Mouse (Mus musculus) lung, postnatal 0 days (tissue): ENCODE data around the gene Gm20388. TPM values are rescaled to one million over a fixed set of nuclear protein-coding genes. Genes with fewer than 3 reads are reported as not detected.

Experiments used
- ATAC-seq: fragments of 200-750 bp; cut with Nextera tagmentation; 2 replicates; pipeline ENCODE4 v1.8.0; 2017; ENCODE audit warnings: moderate library complexity
- DNase-seq: peaks from one replicate; pipeline ENCODE4 v3.0.0-alpha.2; 2016; ENCODE audit warnings: low spot score
- H3K27ac ChIP-seq: fragments of 300-500 bp; sonication (generic); 2 replicates; pipeline ENCODE4 v1.5.1; 2014; ENCODE audit warnings: antibody characterized with exemption, mild to moderate bottlenecking, low read length, mixed read lengths
- H3K27me3 ChIP-seq: fragments of 300-500 bp; sonication (generic); replicated peaks from 2 replicates; pipeline ENCODE4 v1.6.1; 2014; ENCODE audit warnings: low read length, mixed read lengths; ENCODE audit not compliant: insufficient read depth
- H3K36me3 ChIP-seq: fragments of 300-500 bp; sonication (generic); 2 replicates; pipeline ENCODE4 v1.6.1; 2014; ENCODE audit warnings: low read length, mixed read lengths; ENCODE audit not compliant: insufficient read depth
- H3K4me1 ChIP-seq: fragments of 300-500 bp; sonication (generic); 2 replicates; pipeline ENCODE4 v1.6.1; 2014; ENCODE audit warnings: antibody characterized with exemption, low read depth, low read length, mixed read lengths; ENCODE audit not compliant: insufficient read depth
- H3K4me2 ChIP-seq: fragments of 300-500 bp; sonication (generic); replicated peaks from 2 replicates; pipeline ENCODE4 v1.6.1; 2014; ENCODE audit warnings: low read depth, mild to moderate bottlenecking, low read length, moderate library complexity, mixed read lengths
- H3K4me3 ChIP-seq: fragments of 300-500 bp; sonication (generic); 2 replicates; pipeline ENCODE4 v1.5.1; 2014; ENCODE audit warnings: low read depth, low read length
- H3K9ac ChIP-seq: fragments of 300-500 bp; sonication (generic); replicated peaks from 2 replicates; pipeline ENCODE4 v1.6.1; 2014; ENCODE audit warnings: low read depth, mild to moderate bottlenecking
- H3K9me3 ChIP-seq: fragments of 300-500 bp; sonication (generic); 2 replicates; pipeline ENCODE4 v1.6.1; 2016; ENCODE audit warnings: low read length, mixed read lengths
- CTCF ChIP-seq: IDR thresholded peaks from 2 replicates; pipeline ENCODE4 v1.5.1; 2016; ENCODE audit warnings: antibody characterized with exemption, mild to moderate bottlenecking
- EP300 ChIP-seq: IDR thresholded peaks from 2 replicates; pipeline ENCODE4 v1.6.1; 2016; ENCODE audit warnings: antibody characterized with exemption, mild to moderate bottlenecking, control low read depth
- WGBS: fragments of 180-500 bp; shearing (Covaris S2); extraction: QIAGEN DNeasy Blood & Tissue Kit; methylation state at CpG from one replicate; pipeline ENCODE4 v1.1.7; 2014; 5-methylcytosine and 5-hydroxymethylcytosine counted together
- polyA plus RNA-seq: library from polyadenylated mRNA; unstranded; fragments of >200 nt; fragmentation: Nextera tagmentation; extraction: Ambion mirVana; gene quantifications from 2 replicates; pipeline ENCODE4 v1.2.1, GENCODE M21; 2015

Gene Gm20388
- polyA plus RNA-seq, 1 experiment from 2014 or later, result not detected

GRCm38 (mm10) chr8:122273152-122273551, 2362.5 kb downstream of the Gm20388 start:
- no peak overlapping the region for H3K9ac ChIP-seq
- no peaks in the 10 kb centered on the region for H3K9me3 ChIP-seq
- no peak overlapping the region for H3K27ac ChIP-seq
- WGBS, result 2% methylated on average over 5 of the region's 5 CpGs
- H3K27me3 ChIP-seq, result 0 out of 2 replicates have a peak, but pooled peaks cover 2% of the 10 kb centered on the region
- no peaks in the 10 kb centered on the region for H3K36me3 ChIP-seq
- TF ChIP-seq EP300 (no peak), CTCF (peak; percentile 99)
- peak; percentile 76 for ATAC-seq
- no peaks in the 10 kb centered on the region for H3K4me1 ChIP-seq
- H3K4me3 ChIP-seq, result no peak overlapping the region
- DNase-seq, result peak; percentile 78
- no peak overlapping the region for H3K4me2 ChIP-seq

- Histone ChIP-seq H3K4me2 (no peak overlapping the region), H3K27me3 (0 out of 2 replicates have a peak, but pooled peaks cover 2% of the 10 kb centered on the region), H3K27ac (no peak overlapping the region), H3K4me1 (no peaks in the 10 kb centered on the region), H3K36me3 (no peaks in the 10 kb centered on the region), H3K9ac (no peak overlapping the region), H3K9me3 (no peaks in the 10 kb centered on the region), H3K4me3 (no peak overlapping the region)
- ATAC-seq (no peak), DNase-seq (no peak)
- 48% methylated on average over 7 of the region's 7 CpGs for WGBS
- no peak for TF ChIP-seq CTCF
- no peak for TF ChIP-seq EP300
These were observed 2363.2 kb downstream of the Gm20388 start for GRCm38 (mm10) chr8:122273826-122274225.

GRCm38 (mm10) chr8:122274651-122275391, 2364.2 kb downstream of the Gm20388 start:
- no peak overlapping the region for H3K9ac ChIP-seq
- no peaks in the 10 kb centered on the region for H3K9me3 ChIP-seq
- no peak overlapping the region for H3K4me3 ChIP-seq
- no peaks in the 10 kb centered on the region for H3K36me3 ChIP-seq
- no peak for TF ChIP-seq EP300
- no peak for TF ChIP-seq CTCF
- no peaks in the 10 kb centered on the region for H3K4me1 ChIP-seq
- H3K4me2 ChIP-seq, result no peak overlapping the region
- no peak for ATAC-seq
- H3K27ac ChIP-seq, result no peak overlapping the region
- DNase-seq, result no peak
- 66% methylated on average over 11 of the region's 11 CpGs for WGBS
- H3K27me3 ChIP-seq, result no peaks in the 10 kb centered on the region

- H3K4me2 ChIP-seq, result no peak overlapping the region
- no peaks in the 10 kb centered on the region for H3K36me3 ChIP-seq
- no peak for TF ChIP-seq CTCF
- TF ChIP-seq EP300, result no peak
- H3K27me3 ChIP-seq, result no peaks in the 10 kb centered on the region
- no peak overlapping the region for H3K9ac ChIP-seq
- ATAC-seq (no peak), DNase-seq (no peak)
- no peak overlapping the region for H3K27ac ChIP-seq
- H3K4me3 ChIP-seq, result no peak overlapping the region
- H3K9me3 ChIP-seq, result no peaks in the 10 kb centered on the region
- peaks cover 6% of the 10 kb centered on the region; the same call in 1 of the 2 replicates for H3K4me1 ChIP-seq
- WGBS, result 92% methylated on average over 5 of the region's 5 CpGs
These were observed 2365.7 kb downstream of the Gm20388 start for GRCm38 (mm10) chr8:122276308-122276707.

- TF ChIP-seq CTCF (peak; percentile 41), EP300 (no peak)
- Histone ChIP-seq H3K4me2 (no peak overlapping the region), H3K4me1 (peaks cover 6% of the 10 kb centered on the region; the same call in 1 of the 2 replicates), H3K27me3 (no peaks in the 10 kb centered on the region), H3K36me3 (no peaks in the 10 kb centered on the region), H3K9ac (no peak overlapping the region), H3K4me3 (no peak overlapping the region), H3K27ac (no peak overlapping the region), H3K9me3 (no peaks in the 10 kb centered on the region)
- WGBS, result 67% methylated on average over 18 of the region's 18 CpGs
- no peak for DNase-seq
- ATAC-seq, result no peak
These were observed 2366.8 kb downstream of the Gm20388 start for GRCm38 (mm10) chr8:122277204-122277995.

- no peak for DNase-seq
- Histone ChIP-seq H3K9ac (no peak overlapping the region), H3K4me1 (peaks cover 12% of the 10 kb centered on the region; the same call in 1 of the 2 replicates), H3K9me3 (no peaks in the 10 kb centered on the region), H3K4me2 (no peak overlapping the region), H3K4me3 (no peak overlapping the region), H3K27ac (no peak overlapping the region), H3K27me3 (no peaks in the 10 kb centered on the region), H3K36me3 (no peaks in the 10 kb centered on the region)
- 52% methylated on average over 4 of the region's 4 CpGs for WGBS
- no peak for TF ChIP-seq EP300
- peak; percentile 51 for TF ChIP-seq CTCF
- ATAC-seq, result no peak
These were observed 2369.5 kb downstream of the Gm20388 start for GRCm38 (mm10) chr8:122280156-122280555.
